Mouse (Mus musculus) G1E (cell line): ENCODE measurements around the gene Gstm4.
"Not testable (repeated sequence)": the region's sequence is repeated elsewhere in the genome, so short reads cannot be mapped to it uniquely, and the experiment has no call there.

Experiments used
- CTCF ChIP-seq: IDR thresholded peaks from 2 replicates; pipeline ENCODE4 v1.5.1; 2012; ENCODE audit warnings: low read depth, low read length, inconsistent platforms, mixed read lengths
- GATA1 ChIP-seq: IDR thresholded peaks from 2 replicates; pipeline ENCODE4 v1.6.1; 2012; ENCODE audit warnings: borderline replicate concordance, low read length, inconsistent platforms, mixed read lengths
- POLR2AphosphoS5 ChIP-seq: IDR thresholded peaks from 2 replicates; pipeline ENCODE4 v1.6.1; 2012; ENCODE audit warnings: low read depth, low read length, inconsistent platforms; ENCODE audit not compliant: insufficient replicate concordance
- TAL1 ChIP-seq: conservative IDR thresholded peaks from 2 replicates; pipeline ENCODE4 v1.6.1; 2012; ENCODE audit warnings: low read depth, low read length, inconsistent platforms, mixed read lengths

DNA sequence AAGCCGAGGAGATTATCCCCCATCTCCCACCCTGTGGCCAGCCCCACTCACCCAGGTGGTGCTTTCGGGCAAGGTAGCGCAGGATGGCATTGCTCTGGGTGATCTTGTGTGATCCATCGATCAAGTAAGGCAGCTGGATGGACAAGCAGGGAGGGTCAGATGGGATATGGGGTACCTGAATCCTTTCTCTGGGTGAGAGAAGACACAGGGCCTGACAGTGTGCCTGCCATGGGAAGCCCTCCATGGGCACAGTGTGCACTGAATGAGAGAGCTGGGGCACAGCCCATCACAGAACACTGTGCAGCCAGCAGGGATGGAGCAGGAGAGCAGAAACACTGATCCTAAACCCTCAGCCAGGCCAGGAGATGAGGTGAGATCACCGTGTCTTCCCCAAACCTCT, 28.2 kb downstream of the Gstm4 start:
- TF ChIP-seq GATA1, CTCF, TAL1, POLR2AphosphoS5: not testable (repeated sequence)
